Mouse (Mus musculus): Measurements from ENCODE around the gene Lemd1. TPM values are rescaled to one million over a fixed set of nuclear protein-coding genes. Genes with fewer than 3 reads are reported as not detected.
"Not testable (repeated sequence)": the region's sequence is repeated elsewhere in the genome, so short reads cannot be mapped to it uniquely, and the experiment has no call there.

Gene Lemd1
- total RNA-seq (2021) = not detected
- long read RNA-seq, experiment 1 = 0 reads
- long read RNA-seq, experiment 2 = 0 reads

DNA sequence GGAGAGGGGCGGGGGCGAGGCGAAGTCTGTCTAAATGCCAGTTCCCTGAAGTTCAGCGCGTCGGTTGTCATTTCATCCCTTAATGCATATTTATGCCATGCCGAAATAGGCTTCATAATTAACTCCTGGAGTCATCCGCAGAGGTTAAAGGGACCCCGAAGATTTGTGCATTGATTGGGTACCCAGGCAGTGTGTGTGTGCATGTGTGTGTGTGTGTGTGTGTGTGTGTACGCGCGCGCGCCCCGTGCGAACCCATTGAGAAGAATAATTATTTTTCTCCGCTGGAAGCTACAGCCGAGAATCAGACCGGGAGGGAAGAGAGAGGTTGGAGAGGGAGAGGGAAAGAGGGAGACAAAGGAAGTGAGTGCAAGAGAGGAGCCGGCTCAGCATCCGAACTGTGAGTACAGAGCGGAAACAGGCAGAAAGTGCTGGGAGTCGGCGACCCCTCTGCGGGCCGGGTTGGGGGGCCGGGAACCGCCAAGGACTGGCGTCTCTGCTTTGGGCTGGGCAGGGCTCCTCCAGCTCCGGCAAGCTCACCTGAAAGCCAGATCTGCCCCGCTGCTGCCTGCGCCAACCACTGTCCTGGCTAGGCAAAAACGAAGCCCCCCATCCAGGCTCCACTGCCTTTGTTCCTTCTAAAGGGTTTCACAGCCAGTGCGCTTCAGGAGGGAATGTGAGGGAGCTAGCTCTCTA is at the start of gene Lemd1, which contains the start of gene AC124108.1:
TSS of gene Lemd1 (plus strand) at position 339 of the 693 bp plus-strand sequence.
TSS of gene AC124108.1 (plus strand) at position 365 of the 693 bp plus-strand sequence.
- no peak for DNase-seq (ENCODE audit: low spot score)

GRCm38 (mm10) chr1:132141753-132142152 is 49.5 kb upstream of the Lemd1 start:
- DNase-seq (ENCODE audit: low spot score) = no peak

DNA sequence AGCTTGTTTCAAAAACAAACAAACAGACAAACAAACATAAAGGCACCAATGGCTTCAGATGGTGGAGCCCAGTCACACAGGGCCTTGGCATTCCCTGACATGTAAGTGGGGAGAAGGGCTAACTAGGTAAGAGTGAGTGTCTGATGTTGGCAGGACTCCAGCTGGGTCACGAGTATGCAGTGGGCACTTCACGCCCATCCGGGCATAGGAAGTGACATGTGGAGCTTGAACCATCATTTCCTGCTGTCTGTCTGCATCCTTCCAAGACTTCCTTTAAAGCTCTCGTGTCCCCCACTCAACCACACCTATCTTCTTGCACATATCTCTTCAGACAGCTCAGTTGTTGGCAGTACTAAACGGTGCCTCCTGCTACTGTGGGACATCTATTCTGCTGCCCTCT is 48.2 kb upstream of the Lemd1 start:
- DNase-seq (ENCODE audit: low spot score) = no peak

DNA sequence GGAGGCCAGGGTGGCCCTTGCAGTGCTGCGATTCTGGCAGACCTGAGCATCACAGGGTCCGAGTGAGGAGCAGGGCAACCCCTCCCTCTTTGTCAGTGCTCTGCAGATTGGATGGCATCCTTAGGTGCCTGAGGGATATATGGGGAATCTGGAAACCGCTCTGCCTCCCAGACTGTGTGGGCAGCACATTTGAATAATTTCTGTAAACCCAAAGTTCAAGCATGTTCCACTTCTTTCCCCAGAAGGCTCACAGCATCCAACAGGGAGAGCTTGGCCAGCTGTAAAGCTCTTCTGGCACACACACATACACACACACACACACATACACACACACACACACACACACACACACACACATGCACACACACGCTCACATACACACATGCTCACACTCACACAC is 47.5 kb upstream of the Lemd1 start:
- no peak for DNase-seq (ENCODE audit: low spot score)

DNA sequence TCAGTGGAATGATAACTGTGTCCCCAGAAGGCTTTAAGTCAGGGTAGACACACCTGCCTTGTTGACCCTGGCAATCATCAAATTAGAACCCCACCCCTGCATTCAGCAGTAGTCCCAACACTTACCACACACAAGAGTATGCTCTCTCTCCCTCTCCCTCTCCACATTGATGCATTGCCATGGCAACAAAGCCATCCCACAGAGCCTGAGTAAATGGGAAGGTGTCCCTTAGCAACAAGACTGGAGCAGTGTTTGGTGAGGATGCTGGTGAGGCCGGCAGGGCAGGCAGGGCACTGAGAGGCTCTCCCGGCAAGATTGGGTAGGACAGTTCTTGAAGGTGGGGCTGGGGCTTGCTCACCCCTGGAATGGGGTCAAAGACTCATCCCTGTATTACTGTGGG is 47.0 kb upstream of the Lemd1 start:
- no peak for DNase-seq (ENCODE audit: low spot score)

DNA sequence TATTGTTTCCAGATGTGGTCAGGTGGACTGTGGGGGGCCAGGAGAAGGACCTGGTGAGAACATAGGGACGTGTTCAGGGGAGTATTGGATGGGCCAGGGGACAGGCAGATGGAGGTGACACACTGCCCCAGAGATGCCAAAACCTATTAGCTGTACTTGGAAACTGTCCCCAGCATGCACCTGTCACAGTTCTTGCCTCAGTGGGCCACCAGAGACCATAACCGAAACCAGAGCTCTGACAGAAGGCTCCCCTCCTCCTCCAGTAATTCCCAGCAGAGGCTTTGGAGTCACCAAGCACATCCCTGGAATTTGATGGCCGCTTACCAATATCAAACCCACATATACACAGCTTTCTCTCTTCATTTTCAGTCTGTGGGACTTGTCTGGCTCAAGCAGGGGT is 46.4 kb upstream of the Lemd1 start:
- no peak for DNase-seq (ENCODE audit: low spot score)

DNA sequence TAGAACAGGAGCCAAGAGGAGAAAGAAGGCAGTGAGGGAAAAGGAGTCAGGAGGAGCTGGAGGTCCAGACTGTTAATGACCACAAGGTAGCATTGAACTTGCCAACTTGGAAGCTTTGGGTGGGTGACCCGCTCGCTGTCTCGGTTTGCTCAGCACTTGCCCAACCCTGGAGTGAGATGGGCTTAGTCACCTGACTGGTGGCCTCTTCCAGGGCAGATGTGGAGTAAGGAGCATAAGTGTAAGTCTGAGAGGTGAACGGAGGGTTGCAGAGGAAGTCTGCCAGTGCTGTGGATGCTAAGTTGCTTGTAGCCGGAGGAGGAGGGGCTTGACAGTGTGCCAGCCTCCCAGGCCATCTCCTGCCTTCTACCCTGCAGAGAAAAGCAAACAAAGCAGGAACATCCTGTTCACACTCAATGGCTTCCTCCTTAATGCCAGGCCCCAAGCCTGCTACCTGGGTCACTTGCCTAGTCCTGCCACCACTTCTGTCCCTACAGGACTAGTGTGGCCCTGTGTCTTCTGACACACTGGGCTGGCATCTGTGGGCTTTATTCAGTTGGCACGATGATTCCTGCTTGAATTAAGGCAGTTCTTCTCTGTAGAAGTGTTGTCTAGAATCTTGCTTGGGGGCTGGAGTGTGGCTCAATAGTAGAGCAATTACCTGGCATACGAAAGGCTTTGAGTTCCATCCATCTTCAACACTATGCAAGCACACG is 45.1 kb upstream of the Lemd1 start:
- no peak for DNase-seq (ENCODE audit: low spot score)

GRCm38 (mm10) chr1:132149410-132149809 is 41.8 kb upstream of the Lemd1 start:
- no peak for DNase-seq (ENCODE audit: low spot score)

DNA sequence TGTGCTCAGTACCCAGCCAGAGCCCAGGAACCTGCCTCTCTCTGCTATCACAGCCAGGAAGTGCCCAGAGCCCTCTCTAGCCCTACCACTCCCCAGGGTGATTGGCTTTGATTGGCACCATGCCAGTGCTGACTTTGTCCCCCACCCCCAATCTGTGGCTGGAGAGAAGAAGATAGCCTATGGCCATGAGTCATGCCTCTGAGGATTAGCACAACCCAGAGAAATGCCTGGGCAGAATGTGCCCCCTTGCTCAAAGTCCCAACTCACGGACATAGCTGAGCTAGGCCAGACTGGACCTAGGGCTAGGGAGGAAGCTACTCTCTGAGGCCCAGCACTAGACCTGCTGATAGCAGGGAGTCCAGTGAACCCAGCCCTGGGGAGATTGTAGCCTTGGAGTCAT is 41.1 kb upstream of the Lemd1 start:
- no peak for DNase-seq (ENCODE audit: low spot score)

GRCm38 (mm10) chr1:132150817-132151601 is 40.2 kb upstream of the Lemd1 start:
- DNase-seq (ENCODE audit: low spot score) = no peak

DNA sequence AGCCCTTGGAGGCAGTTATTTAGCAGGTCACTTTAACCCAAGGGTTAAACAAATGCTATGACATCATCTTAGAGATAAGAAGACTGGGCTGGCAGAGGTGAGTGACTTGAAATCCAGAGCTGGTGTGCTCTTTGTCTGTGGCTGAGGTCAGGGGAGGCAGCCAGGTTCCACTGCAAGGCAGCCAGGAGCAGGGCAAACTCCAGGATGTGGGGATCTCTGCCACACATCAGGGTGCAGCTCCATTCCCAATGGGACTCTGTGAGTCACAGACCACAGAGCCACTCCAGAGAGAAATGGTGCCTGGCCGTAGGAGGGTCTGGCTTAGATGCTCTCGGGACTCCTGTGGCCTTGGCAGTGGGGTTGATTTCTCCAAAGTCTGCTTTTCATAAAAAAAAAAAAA is 39.3 kb upstream of the Lemd1 start:
- no peak for DNase-seq (ENCODE audit: low spot score)

DNA sequence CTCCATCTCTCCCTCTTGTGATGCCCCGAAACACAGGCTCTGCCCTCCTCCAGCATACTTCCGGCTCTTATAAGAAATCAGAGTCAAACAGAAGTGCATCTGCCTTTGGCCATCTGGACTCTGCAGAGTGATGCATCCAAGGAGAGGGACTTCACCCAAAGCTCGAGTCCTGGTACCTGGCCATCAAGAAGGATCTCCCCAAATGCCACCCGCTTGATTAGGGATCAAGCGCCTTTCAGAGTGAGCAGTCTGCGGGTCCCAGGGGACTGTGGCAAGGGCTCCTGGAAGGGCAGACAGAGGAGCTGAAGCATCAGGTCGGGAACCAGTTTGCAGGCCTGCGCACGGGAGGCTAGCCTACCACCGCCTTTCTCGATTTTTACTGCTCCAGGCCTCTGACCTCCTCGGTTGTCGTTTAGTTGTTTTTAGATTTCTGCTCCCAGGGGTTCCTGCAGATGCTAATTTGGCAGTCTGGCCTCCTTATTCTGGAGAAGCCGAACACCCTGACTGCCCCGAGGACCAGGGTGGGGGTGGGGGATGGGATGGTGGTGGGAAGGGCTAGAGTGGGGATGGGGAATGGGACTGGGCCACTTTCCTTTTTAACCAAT is 38.0 kb upstream of the Lemd1 start:
- DNase-seq (ENCODE audit: low spot score) = no peak

DNA sequence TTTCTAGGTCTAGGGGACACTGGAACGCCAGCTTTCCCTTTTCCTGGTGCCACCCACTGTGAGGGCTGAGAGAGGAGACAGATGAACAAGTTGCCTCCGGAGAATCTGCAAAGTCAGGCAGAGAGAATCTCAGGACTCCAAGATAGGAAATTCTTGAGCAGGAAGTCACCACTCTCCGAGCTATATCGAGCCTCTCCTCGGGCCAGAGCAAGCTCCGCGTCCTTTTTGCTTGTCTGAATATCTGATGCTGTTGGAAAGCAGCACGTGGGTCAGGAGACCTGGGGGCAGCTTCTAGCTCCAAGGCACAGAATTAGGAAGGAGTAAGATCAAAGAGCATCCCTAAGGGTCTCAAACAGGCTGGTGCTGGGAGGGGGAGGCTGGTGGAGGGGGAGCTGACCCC is 37.5 kb upstream of the Lemd1 start:
- DNase-seq (ENCODE audit: low spot score) = no peak

DNA sequence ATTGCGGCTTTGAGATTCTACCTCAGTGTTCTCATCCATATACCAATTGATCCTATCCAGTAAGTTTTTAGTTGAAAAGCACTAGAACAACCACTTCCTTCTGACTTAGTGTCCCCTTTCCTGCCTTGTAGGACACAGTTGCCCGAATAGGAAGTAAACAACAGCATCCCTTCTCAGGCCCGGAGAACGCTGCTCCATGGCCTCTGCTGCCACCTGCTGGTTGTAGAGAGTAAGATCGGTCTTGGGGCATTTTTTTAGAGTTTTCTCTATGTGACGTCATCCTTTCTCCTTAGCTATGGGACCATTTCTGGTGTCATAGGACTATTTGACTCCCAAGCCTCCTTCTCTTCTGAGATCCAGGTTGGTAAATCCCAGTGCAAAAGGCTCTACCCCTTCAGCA is 35.5 kb upstream of the Lemd1 start:
- DNase-seq (ENCODE audit: low spot score) = peak; percentile 82

DNA sequence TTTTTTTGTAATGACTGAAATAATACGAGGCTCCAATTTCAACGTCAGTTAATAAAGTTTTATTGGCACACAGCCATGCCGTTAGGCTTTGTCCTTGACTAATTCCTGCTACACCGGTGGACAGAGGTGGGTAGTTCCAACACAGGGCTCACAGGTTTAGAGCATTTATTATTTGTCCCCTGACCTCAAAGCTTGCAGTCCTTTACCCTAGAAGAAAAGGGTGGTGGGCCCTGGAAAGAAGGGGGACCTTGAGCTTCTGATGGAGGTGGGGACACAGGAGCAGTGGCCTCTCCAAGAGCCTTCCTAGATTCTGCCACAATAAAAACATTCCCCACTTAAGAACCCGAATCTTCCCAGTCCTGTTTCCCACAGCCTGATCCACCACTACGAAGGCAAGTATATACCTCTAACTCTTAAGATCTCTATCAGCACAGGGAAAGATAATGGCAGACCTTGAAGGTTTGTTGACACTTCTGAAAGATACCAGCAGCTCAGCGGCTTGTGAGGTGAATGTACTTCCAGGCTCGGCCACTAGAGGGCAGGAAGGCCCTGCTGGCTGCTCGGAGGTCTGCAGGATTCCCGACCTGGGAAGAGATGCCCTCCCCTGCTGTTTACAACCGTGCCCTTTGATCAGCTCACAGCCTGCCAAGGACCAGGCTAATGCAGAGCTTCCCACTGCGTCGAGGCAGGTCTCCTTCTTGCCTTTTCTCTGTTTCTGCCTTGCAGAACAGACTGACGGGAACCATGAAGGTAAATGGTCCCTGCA is 34.0 kb upstream of the Lemd1 start:
- peak; percentile 87 for DNase-seq (ENCODE audit: low spot score)

DNA sequence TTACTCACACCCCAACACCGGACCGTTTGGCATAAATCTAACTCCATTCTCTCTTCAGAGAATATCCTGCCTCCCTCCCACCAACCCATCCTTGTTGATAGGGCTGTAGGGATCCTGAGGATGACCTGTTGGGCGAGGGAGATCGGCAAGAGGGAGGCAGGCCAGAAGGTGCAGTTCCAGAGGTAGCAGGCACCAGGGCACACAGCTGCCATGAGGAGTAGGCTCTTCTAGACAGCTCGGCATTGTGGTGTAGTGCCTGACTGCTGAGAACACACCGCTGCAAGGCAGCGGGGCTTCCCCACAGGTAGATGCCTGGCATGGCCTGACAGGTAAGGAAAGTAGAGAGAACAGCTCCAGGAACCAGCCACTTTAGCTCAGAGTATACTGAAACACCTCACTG is 33.4 kb upstream of the Lemd1 start:
- no peak for DNase-seq (ENCODE audit: low spot score)

- peak; percentile 60 for DNase-seq (ENCODE audit: low spot score)
These were observed 32.5 kb upstream of the Lemd1 start for GRCm38 (mm10) chr1:132158741-132159140.

DNA sequence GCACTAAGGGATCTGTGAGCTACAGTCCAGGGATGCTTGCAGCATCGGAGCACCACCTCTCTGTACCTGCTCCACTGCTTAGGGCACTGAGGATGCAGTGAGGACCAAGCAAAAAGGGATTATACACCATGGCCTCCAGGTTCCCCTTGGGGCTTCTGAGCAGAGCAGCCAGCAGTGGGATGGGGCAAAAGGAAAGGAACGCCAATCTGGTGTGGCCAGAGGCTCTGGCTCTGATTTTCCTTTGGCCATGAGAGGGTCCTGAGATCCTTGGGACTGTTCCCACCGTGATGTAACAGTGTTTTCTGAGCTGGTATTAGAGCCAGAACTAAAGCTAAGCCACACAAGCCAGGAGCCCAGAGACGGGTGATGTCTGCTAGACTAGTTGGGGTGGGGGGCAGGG is 31.6 kb upstream of the Lemd1 start:
- no peak for DNase-seq (ENCODE audit: low spot score)

DNA sequence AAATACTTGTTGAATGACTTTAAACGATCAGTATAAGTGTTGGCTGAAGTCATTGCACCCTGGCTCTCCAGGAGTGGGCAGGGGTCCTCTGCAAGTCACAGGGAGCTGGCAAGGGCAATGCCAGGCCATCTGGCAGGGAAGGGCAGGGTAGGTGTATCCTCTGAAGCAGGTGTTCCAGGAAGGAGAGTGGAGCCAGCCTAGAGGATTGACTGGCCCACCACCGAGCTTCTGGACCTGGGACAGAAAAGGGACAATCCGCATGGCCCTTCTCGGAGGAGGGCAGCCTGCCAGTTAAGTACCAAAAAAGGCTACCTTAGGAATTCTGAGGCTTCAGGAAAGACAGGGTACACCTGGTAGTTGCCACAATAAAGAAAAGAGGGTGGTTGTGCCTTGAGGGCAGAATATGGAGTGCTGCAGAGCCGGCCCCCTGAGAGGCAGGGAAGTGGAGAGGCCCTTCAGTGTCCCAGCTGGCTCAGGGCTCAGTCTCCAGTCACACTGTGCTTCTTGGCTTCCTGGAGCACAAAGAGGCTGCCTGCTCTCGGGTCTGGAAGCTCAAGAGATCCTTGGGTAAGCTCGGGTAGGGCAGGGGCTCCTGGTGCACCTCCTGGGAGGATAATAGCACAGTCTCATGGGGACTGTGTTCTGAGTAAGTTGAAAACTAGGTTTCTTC is 29.9 kb upstream of the Lemd1 start:
- DNase-seq (ENCODE audit: low spot score) = no peak

DNA sequence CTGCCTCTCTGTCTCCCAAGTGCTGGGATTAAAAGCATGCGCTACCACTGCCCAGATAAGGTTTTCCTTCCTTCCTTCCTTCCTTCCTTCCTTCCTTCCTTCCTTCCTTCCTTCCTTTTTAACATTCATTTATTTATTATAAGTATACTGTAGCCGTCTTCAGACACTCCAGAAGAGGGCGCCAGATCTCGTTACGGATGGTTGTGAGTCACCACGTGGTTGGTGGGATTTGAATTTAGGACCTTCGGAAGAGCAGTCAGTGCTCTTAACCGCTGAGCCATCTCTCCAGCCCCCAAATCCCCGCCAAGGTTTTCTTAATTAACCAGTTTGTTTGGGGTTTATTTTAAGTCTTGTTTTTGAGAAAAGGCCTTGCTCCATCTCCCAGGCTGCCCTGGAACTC is 28.6 kb upstream of the Lemd1 start:
- DNase-seq (ENCODE audit: low spot score) = not testable (repeated sequence)

Data from gastrocnemius, adult 18-20 months (tissue).